Mouse (Mus musculus): ENCODE results near the gene Ccdc116.

DNA sequence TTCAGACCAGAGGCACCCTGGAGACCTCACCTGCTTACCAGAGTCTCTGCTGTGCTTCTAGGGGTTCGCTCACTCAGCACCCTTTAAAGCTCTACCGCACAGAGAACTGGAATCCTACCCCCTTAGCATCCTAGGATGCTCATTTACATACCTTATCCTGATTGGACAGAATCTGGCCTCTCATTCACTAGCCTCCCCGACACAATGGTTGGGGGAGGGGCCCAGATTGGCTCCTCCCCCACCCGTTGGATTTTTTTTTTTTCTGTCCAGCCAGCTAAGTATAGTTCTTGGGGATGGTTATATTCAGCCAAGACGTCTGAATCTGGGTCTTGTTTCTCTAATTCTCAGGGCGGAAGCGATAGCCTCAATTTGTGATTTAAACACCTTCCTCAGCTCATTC lies 2.7 kb downstream of the Ccdc116 start, which contains the start of gene Ydjc:
- TF ChIP-seq CTCF (conservative IDR thresholded peaks at IDR 0.05; ENCODE audit: insufficient read depth, insufficient read length, low read depth, low read length), result no peak
- TF ChIP-seq POLR2A (IDR thresholded peaks at IDR 0.05; ENCODE audit: low read depth, low read length), result no peak

Data from kidney, adult 2 months (tissue).